Mouse (Mus musculus): ENCODE results near the gene Hist2h4. TPM values are rescaled to one million over a fixed set of nuclear protein-coding genes. Genes with fewer than 3 reads are reported as not detected.
"Not testable (repeated sequence)": the region's sequence is repeated elsewhere in the genome, so short reads cannot be mapped to it uniquely, and the experiment has no call there.

Hist2h4 gene
- polyA plus RNA-seq, 1 experiment from 2014 or later: 6.9 TPM

GRCm38 (mm10) chr3:96243921-96244572 is 19.1 kb downstream of the Hist2h4 start:
- Histone ChIP-seq H3K9me3 (ENCODE audit: control insufficient read depth, low read length) (no peaks in the 10 kb centered on the region), H3K4me3 (ENCODE audit: low read depth, low read length) (peak overlapping the region; percentile 54; the same call in 1 of the 2 replicates), H3K27me3 (replicated peaks; ENCODE audit: control insufficient read depth, insufficient read depth, low read length) (no peaks in the 10 kb centered on the region), H3K36me3 (ENCODE audit: control insufficient read depth, insufficient read depth, low read length) (no peaks in the 10 kb centered on the region), H3K9ac (ENCODE audit: low read depth, low read length) (peak overlapping the region; percentile 82), H3K4me1 (ENCODE audit: control insufficient read depth, insufficient read depth, low read length) (peaks cover 21% of the 10 kb centered on the region), H3K27ac (replicated peaks; ENCODE audit: low read depth, low read length) (peak overlapping the region; percentile 98), H3K4me2 (ENCODE audit: low read depth, low read length) (peak overlapping the region; percentile 74)
- WGBS: 78% methylated on average over 7 of the region's 7 CpGs
- no peak for ATAC-seq (ENCODE audit: low read depth)
- no peak for DNase-seq (ENCODE audit: low spot score)

- WGBS: 78% methylated on average over 9 of the region's 9 CpGs
- ATAC-seq (ENCODE audit: low read depth) (no peak), DNase-seq (ENCODE audit: low spot score) (no peak)
- peaks cover 29% of the 10 kb centered on the region for H3K4me1 ChIP-seq (ENCODE audit: control insufficient read depth, insufficient read depth, low read length)
- no peaks in the 10 kb centered on the region for H3K27me3 ChIP-seq (replicated peaks; ENCODE audit: control insufficient read depth, insufficient read depth, low read length)
- H3K4me2 ChIP-seq (ENCODE audit: low read depth, low read length): peak overlapping the region; percentile 52
- no peaks in the 10 kb centered on the region for H3K9me3 ChIP-seq (ENCODE audit: control insufficient read depth, low read length)
- H3K27ac ChIP-seq (replicated peaks; ENCODE audit: low read depth, low read length): peak overlapping the region; percentile 95
- H3K9ac ChIP-seq (ENCODE audit: low read depth, low read length): peak overlapping the region; percentile 62
- no peaks in the 10 kb centered on the region for H3K36me3 ChIP-seq (ENCODE audit: control insufficient read depth, insufficient read depth, low read length)
- H3K4me3 ChIP-seq (ENCODE audit: low read depth, low read length): peak overlapping the region; percentile 29
These were observed 22.3 kb downstream of the Hist2h4 start for GRCm38 (mm10) chr3:96240799-96241197.

GRCm38 (mm10) chr3:96239949-96240798 is 22.9 kb downstream of the Hist2h4 start, which contains the start of gene Hist2h2aa2:
Hist2h2aa2 (minus strand) TSS chr3:96240276.
- H3K27ac ChIP-seq (replicated peaks; ENCODE audit: low read depth, low read length): peak within 1 kb of the TSS; percentile 95
- peak within 1 kb of the TSS; percentile 62 for H3K9ac ChIP-seq (ENCODE audit: low read depth, low read length)
- DNase-seq (ENCODE audit: low spot score): peak; percentile 80
- not testable (repeated sequence) for H3K9me3 ChIP-seq (ENCODE audit: control insufficient read depth, low read length); H3K27me3 ChIP-seq (replicated peaks; ENCODE audit: control insufficient read depth, insufficient read depth, low read length); H3K36me3 ChIP-seq (ENCODE audit: control insufficient read depth, insufficient read depth, low read length)
- peak within 1 kb of the TSS; percentile 52 for H3K4me2 ChIP-seq (ENCODE audit: low read depth, low read length)
- H3K4me1 ChIP-seq (ENCODE audit: control insufficient read depth, insufficient read depth, low read length): peaks cover 29% of the 10 kb centered on the region
- H3K4me3 ChIP-seq (ENCODE audit: low read depth, low read length): peak within 1 kb of the TSS; percentile 31
- peak; percentile 82 for ATAC-seq (ENCODE audit: low read depth)
- 20% methylated on average over 6 of the region's 85 CpGs for WGBS

GRCm38 (mm10) chr3:96238954-96239793 is 23.9 kb downstream of the Hist2h4 start, which contains the start of gene Hist2h3c2:
Hist2h3c2 (minus strand) TSS chr3:96239127.
- H3K36me3 ChIP-seq (ENCODE audit: control insufficient read depth, insufficient read depth, low read length); H3K27me3 ChIP-seq (replicated peaks; ENCODE audit: control insufficient read depth, insufficient read depth, low read length); DNase-seq (ENCODE audit: low spot score); H3K9me3 ChIP-seq (ENCODE audit: control insufficient read depth, low read length): not testable (repeated sequence)
- Histone ChIP-seq H3K27ac (replicated peaks; ENCODE audit: low read depth, low read length) (peak within 1 kb of the TSS; percentile 81), H3K4me2 (ENCODE audit: low read depth, low read length) (peak within 1 kb of the TSS; percentile 62), H3K9ac (ENCODE audit: low read depth, low read length) (peak within 1 kb of the TSS; percentile 70), H3K4me3 (ENCODE audit: low read depth, low read length) (peak within 1 kb of the TSS; percentile 47), H3K4me1 (ENCODE audit: control insufficient read depth, insufficient read depth, low read length) (peaks cover 23% of the 10 kb centered on the region)
- 0% methylated on average over 3 of the region's 68 CpGs for WGBS
- peak; percentile 91 for ATAC-seq (ENCODE audit: low read depth)

- peak; percentile 45 for DNase-seq (ENCODE audit: low spot score)
- no peak for ATAC-seq (ENCODE audit: low read depth)
- Histone ChIP-seq H3K4me2 (ENCODE audit: low read depth, low read length) (peak overlapping the region; percentile 62), H3K36me3 (ENCODE audit: control insufficient read depth, insufficient read depth, low read length) (no peaks in the 10 kb centered on the region), H3K9me3 (ENCODE audit: control insufficient read depth, low read length) (no peaks in the 10 kb centered on the region), H3K9ac (ENCODE audit: low read depth, low read length) (peak overlapping the region; percentile 70), H3K4me3 (ENCODE audit: low read depth, low read length) (peak overlapping the region; percentile 47), H3K27me3 (replicated peaks; ENCODE audit: control insufficient read depth, insufficient read depth, low read length) (no peaks in the 10 kb centered on the region), H3K4me1 (ENCODE audit: control insufficient read depth, insufficient read depth, low read length) (peaks cover 17% of the 10 kb centered on the region), H3K27ac (replicated peaks; ENCODE audit: low read depth, low read length) (peak overlapping the region; percentile 81)
- WGBS: under 1% methylated on average over 12 of the region's 12 CpGs
These were observed 25.1 kb downstream of the Hist2h4 start for GRCm38 (mm10) chr3:96237904-96238511.

GRCm38 (mm10) chr3:96237335-96237903 is 25.7 kb downstream of the Hist2h4 start:
- peak overlapping the region; percentile 70 for H3K9ac ChIP-seq (ENCODE audit: low read depth, low read length)
- H3K4me1 ChIP-seq (ENCODE audit: control insufficient read depth, insufficient read depth, low read length): peaks cover 17% of the 10 kb centered on the region
- H3K27ac ChIP-seq (replicated peaks; ENCODE audit: low read depth, low read length): peak overlapping the region; percentile 81
- H3K36me3 ChIP-seq (ENCODE audit: control insufficient read depth, insufficient read depth, low read length): no peaks in the 10 kb centered on the region
- H3K4me3 ChIP-seq (ENCODE audit: low read depth, low read length): peak overlapping the region; percentile 47
- ATAC-seq (ENCODE audit: low read depth) (no peak), DNase-seq (ENCODE audit: low spot score) (no peak)
- H3K4me2 ChIP-seq (ENCODE audit: low read depth, low read length): peak overlapping the region; percentile 62
- no peaks in the 10 kb centered on the region for H3K9me3 ChIP-seq (ENCODE audit: control insufficient read depth, low read length)
- no peaks in the 10 kb centered on the region for H3K27me3 ChIP-seq (replicated peaks; ENCODE audit: control insufficient read depth, insufficient read depth, low read length)
- WGBS: 22% methylated on average over 7 of the region's 7 CpGs

- Histone ChIP-seq H3K4me1 (ENCODE audit: control insufficient read depth, insufficient read depth, low read length) (peaks cover 17% of the 10 kb centered on the region), H3K27ac (replicated peaks; ENCODE audit: low read depth, low read length) (peak overlapping the region; percentile 81), H3K36me3 (ENCODE audit: control insufficient read depth, insufficient read depth, low read length) (no peaks in the 10 kb centered on the region), H3K9ac (ENCODE audit: low read depth, low read length) (peak overlapping the region; percentile 70; the same call in 1 of the 2 replicates), H3K9me3 (ENCODE audit: control insufficient read depth, low read length) (no peaks in the 10 kb centered on the region), H3K4me2 (ENCODE audit: low read depth, low read length) (peak overlapping the region; percentile 62), H3K27me3 (replicated peaks; ENCODE audit: control insufficient read depth, insufficient read depth, low read length) (no peaks in the 10 kb centered on the region), H3K4me3 (ENCODE audit: low read depth, low read length) (peak overlapping the region; percentile 47)
- DNase-seq (ENCODE audit: low spot score) (no peak), ATAC-seq (ENCODE audit: low read depth) (no peak)
- WGBS: 79% methylated on average over 4 of the region's 4 CpGs
These were observed 26.2 kb downstream of the Hist2h4 start for GRCm38 (mm10) chr3:96236834-96237334.

Measured in embryonic facial prominence, embryonic 14.5 days (tissue).